Mouse (Mus musculus): ENCODE measurements around the gene Gm4881.

Gm4881 gene

DNA sequence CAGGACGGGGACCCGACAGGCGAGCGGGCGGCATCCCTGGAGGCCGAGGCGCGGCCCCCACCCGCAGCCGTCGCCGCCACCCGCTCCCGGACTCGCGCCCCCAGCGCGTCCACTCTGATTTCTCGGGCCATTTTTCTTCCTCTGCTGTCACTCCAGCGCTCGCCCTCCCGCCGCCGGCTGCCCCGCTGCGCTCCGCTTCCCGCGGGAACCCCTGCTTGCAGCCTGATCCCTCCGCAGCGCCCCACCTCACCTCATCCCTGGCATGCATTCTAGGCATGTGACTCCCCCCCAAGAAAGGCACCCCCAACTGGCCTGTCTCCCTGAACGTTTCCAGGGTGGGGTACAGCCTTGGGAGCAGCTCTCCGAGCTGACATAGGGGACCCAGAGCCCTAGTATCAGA is 10.9 kb upstream of the Gm4881 start:
- CTCF ChIA-PET = interaction anchor here (0.6 to 0.8 kb wide), 2 partner anchors 10 to 62 kb away, joined by 3 to 10 read pairs; no protein-coding TSS in a partner anchor

DNA sequence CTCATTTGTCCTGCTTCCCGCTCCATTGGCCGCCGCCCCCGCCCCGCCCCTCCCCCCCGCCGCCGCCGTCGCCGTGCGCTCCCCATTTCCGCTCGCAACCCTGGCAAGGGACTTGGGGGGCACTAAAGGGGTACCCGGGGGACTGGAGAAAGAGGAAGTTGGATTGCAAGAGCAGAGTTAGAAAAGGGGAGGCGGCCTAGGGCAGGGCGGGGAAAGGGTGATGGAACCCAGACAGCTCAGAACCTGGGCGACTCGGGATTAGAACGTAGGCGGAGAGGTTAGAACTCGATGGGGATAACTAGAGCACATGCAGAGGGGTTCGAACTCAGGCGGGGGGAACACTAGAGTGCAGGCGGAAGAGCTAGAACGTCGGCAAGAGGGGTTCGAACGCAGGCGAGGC is 10.2 kb upstream of the Gm4881 start:
- CTCF ChIA-PET = interaction anchor here (0.6 kb wide), 1 partner anchor 8 kb away, joined by 8 read pairs; no protein-coding TSS in a partner anchor

DNA sequence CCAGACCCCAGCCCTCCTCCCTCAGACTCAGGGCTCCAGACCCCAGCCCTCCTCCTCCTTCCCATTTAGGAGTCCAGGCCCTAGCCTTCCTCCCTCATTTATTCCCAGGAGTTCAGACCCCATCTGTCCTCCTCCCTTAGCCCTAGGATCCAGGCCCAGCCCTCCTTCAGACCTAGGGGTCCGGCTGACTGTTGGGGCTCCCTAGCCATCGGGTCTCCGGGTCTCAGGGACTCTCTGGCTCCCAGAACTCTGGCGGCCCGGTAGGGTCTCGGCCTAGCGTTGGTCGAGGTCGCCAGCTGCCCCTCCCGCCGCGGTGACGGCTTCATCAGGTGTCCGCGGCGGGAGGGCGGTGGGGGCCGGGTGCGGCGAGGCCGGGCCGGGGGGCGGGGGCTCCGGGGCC is 9.7 kb upstream of the Gm4881 start:
- CTCF ChIA-PET = no interaction called here

DNA sequence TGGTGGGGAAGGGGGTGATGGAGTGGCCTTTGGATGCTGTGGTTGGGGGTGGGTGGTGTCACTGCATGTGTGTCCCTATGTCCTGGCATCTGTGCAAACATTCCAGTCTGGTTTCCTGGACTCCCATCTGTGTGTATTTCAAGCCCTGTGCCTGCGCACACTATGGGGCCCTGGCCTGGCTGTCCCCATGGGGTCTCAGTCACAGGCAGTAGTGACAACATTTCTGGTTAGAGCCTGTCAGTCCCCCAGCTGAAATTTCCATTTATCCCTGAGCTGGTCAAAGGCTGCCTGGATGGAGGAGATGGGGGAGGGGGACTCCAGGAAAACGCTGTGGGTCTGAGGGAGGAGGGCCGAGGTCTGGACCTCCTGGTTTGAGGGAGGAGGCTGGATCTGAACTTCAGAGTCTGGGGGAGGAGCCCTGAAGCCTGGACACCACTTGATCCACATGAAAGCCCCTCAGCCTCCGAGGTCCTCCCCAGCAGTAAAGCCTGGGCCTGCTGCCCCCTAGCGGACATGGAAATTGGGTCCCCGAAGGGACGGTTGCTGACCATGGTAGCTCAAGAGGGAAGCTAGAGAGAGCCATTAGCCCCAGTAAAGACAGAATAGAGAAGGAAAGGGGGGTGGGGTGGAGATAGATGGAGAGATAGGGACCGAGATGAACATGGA is 5.8 kb upstream of the Gm4881 start:
- CTCF ChIA-PET = interaction anchor here (0.5 to 1.2 kb wide), 2 partner anchors 15 to 63 kb away, joined by 4 to 5 read pairs; no protein-coding TSS in a partner anchor

DNA sequence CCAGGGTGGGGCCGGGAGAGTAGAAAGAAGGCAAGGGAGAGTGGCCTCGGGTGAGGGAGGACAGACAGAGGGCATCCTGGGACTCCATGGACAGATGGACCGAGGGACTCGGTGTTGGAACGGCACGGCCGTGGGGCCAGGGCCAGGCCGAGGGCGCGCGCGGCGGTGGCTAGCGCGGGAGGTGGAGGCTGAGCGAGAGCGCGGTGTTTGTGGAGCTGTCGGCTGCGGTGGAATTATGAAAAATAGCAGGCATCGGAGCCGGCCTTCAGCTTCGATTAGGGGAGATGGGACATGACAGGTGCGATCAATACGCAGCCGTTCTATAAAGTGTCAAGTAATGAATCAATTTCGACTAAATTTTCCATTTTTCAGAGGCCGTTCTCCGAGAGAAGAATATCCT is 4.5 kb upstream of the Gm4881 start:
- CTCF ChIA-PET = no interaction called here

DNA sequence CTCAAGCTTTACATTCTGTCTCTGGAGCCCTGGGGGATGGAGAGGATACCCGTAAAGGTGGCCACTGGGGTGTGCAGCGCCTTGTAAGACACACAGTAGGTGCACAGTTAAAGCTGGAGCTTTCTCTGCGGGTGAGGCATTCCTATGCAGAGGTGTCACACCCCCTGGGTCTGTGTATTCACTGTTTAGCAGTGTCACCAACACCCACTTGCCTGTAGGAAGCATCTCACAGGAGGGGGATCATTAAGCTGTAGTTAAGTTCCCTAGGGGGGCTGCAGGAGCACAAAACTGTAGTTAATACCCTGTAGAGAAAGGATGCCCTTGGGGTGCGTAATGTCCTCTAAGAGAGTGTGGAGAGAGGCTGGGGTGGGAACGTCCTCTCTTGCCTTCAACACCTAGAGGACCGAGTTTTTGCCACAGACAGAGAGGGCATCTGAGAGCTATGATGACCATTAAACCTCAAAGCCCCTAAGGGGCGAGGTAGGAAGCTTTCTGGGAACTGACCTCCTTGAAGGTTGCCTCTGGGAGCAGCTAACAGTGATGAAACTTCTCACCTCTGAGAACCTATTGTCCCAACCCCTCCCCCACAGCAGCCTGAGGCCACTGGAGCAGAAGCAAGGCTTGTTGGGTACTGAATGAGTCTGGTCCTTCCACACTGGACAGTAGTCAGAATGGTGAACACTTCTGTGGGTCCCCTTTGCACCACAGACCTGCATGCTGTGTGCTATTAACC is 3.2 kb upstream of the Gm4881 start:
- CTCF ChIA-PET = interaction anchor here (0.5 kb wide), 1 partner anchor 144 kb away, joined by 3 read pairs; no protein-coding TSS in a partner anchor

DNA sequence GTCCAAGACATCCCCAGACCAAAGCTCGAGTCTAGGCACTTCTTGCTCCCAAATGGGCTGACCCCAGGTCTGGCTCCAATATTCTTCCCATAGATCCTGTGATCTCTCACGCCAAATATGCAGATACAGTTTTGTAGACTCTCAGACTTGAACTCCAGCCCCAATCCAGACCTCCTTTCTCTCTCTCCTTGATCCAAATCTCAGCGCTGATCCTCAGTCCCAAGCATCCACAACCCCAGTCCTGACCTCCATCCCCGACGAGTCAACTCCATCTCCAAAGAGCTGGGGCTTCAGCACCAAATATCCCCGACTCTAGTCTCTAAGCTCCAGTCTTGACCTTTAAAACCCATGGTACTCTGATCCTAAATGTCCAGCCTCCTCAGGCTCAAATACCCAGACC is 653 bp downstream of the Gm4881 start:
- CTCF ChIA-PET = interaction anchor here (0.6 kb wide), 1 partner anchor 713 kb away, joined by 3 read pairs; no protein-coding TSS in a partner anchor

DNA sequence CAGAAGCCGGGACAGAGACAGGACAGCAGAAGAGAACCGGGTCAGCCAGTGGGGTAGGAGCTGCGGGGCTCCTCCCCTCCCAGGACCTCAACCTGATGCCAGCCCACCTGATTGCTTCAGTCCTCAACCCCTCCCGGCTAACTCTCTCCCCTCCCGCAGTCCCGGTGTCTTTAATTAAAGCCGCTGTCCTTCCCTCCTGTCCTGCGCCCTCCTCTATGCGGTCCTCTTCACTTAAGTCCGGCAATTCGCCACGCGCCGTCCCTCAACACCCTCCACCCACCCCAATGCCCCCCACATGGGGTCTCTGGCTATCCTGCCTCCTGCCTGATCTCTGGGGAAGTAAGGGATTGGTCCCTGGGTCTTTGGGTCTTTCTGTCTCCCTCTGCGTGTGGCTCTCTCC is 12.6 kb downstream of the Gm4881 start:
- CTCF ChIA-PET = interaction anchor here (0.6 kb wide), 1 partner anchor 37 kb away, joined by 5 read pairs; no protein-coding TSS in a partner anchor

DNA sequence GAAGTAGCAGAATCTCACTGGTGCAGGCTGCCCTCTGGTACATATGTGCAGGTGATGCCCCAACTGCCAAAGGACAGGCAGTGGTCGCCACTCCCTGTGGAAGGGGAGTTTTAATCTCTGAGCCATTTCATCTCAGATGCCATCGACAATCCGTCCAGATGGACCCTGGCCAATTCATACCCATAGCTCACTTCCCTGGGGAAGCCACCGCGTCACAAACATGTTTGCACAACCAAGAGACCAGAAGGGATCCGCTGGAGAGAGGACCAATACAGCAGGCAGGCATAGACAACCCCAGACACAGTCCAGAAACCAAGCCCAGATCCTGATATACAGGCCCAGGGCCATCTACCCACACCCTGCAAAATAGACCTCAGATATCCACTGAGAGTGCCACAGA is 13.8 kb downstream of the Gm4881 start:
- CTCF ChIA-PET = no interaction called here

DNA sequence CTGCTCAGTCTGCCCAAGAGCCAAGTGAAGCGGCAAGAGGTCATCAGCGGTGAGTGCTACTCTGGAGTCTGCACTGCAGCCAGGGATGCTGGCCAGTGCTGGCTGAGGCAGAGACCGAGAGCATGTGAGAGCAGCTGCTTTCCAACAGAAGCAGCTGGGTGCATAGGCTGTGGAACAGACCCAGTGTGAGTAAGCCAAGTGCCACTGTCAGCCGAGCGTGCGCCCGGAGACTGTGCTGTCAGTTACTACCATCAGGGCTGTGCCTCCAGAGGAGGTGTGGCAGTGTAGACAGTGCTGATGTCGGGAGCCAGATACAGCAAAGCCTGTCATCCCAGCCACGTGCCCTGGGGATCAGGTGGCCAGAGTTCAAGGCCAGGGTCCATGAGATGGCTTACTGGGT is 24.6 kb downstream of the Gm4881 start:
- CTCF ChIA-PET = interaction anchor here (0.6 kb wide), 1 partner anchor 162 kb away, joined by 3 read pairs; no protein-coding TSS in a partner anchor

DNA sequence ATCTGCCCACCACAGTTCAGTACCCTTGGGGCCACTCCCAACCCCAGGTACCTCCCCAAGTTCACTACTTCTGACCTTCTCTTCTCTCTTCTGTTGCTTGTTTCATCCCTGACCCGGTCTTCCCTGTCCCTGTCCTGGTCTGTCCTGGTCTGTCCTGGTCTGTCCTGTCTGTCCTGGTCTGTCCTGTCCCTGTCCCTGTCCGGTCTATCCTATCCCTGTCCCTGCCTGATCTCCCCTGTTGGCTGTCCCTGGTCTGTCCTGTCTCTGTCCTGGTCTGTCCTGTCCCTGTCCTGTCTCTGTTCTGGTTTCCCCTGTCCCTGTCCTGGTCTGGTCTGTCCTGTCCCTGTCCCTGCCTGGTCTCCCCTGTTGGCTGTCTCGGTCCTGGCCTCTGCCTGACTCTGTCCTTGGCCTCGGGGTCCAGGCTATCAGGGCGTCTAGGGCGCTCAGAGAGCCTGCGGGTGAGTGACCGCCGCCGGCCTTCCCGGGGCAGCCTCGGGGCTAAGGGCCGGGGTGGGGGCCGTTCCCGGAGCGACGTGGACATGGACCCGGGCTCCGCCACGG is 25.5 kb downstream of the Gm4881 start:
- CTCF ChIA-PET = interaction anchor here (0.6 kb wide), 1 partner anchor 9 kb away, joined by 16 read pairs; no protein-coding TSS in a partner anchor

DNA sequence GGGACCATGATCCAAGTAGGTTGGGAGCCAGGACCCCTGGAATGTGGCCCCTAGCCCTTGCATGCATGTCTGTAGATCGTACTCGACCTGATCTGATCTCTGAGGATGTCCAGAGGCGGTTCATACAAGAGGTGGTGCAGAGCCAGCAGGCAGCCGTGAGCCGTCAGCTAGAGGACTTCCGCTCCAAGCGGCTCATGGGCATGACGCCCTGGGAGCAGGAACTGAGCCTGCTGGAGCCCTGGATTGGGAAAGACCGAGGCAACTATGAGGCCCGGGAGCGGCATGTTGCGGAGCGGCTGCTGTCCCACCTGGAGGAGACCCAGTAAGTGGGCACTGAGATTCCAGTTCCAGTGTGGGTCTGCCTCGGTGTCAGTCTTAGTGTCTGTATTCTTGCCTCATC is 31.8 kb downstream of the Gm4881 start:
- CTCF ChIA-PET = no interaction called here

DNA sequence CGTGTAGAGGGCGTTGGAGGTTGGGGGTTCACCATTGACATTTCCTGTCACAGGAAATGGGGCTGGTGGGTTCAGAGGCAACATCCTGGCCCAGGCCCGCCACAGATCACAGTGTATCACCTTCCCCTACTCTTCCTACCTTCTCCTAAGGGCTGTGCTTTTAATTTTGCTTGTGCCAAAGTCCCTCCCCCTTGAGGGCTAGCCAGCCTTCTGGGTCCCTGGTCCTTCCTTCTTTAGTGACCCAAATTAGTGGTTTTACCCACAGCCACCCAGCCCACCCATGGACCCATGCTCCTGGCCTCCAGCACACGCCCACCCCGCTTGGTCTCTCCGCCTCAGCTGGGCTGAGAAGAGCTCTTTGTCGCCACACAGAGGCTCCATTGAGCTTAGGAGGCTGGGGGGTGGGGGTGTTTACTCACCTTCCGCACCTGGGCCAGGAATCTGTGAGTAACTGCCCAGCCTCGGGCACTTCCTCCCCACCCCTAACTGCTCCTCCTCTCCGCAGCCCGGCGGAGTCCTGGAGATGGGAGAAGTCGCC is 37.0 kb downstream of the Gm4881 start:
- CTCF ChIA-PET = interaction anchor here (1.9 kb wide), 1 partner anchor 16 kb away, joined by 10 read pairs; no protein-coding TSS in a partner anchor

DNA sequence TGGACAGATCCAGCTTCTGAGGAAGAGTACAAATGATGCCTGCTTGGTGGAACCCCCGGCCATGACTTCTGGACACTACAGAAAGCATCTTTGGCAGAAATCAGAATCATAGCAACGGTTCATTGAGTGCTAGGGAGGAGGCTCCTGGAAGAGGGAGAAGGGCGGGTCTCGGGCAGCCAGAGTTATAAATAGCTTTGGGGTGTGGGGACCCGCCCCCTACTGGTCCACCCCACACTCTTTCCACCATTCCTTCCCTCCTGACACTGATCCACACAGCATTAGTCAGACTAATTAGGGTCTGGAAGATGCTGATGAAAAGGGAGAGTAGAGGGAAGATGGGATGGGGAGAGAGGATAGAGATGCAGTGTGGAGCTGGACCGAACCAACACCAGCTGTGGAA is 37.7 kb downstream of the Gm4881 start:
- CTCF ChIA-PET = interaction anchor here (0.8 to 1.9 kb wide), 2 partner anchors 16 to 23 kb away, joined by 3 to 10 read pairs; no protein-coding TSS in a partner anchor

DNA sequence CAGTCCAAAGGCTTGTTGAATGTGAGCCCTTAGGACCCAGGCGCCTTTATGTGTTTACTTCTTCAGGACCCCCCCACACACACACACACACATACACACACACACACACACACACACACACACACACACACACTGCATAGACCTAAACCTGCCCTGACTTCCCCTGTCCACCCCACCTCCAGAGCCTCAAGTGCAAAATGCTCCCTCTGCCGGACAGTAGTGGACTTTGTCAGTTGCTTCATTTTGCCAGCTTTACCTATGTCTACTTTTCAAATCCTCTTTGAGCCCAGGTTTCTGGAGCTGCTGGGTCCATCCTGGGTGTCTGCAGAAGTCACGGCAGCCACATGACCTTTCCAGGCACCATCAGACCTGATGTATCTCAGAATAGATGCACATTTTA is 39.4 kb downstream of the Gm4881 start:
- CTCF ChIA-PET = interaction anchor here (0.5 to 0.7 kb wide), 2 partner anchors 58 to 311 kb away, joined by 4 to 5 read pairs; no protein-coding TSS in a partner anchor

DNA sequence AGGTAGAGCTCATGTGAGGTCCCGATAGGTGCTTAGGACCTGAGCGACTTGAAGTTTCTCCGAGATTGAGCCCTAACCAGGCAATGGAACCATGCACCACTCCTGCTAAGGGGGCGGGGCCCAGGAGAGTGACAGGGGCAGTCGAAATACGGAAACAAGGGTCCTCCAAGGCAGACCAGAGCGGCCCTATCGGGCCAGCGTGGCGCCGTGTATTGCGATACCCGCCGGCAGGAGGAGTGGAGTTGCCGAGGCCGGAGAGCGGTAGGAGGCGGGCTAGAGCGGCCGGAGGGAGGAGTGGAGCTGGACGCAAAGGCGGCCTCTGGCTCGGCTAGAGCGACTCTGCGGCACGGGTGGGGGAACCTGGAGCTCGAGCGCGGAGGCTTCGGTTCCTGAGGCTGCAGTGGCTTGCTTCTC is 40.2 kb downstream of the Gm4881 start:
- CTCF ChIA-PET = interaction anchor here (0.5 to 0.6 kb wide), 2 partner anchors 10 to 41 kb away, joined by 4 to 19 read pairs; no protein-coding TSS in a partner anchor

DNA sequence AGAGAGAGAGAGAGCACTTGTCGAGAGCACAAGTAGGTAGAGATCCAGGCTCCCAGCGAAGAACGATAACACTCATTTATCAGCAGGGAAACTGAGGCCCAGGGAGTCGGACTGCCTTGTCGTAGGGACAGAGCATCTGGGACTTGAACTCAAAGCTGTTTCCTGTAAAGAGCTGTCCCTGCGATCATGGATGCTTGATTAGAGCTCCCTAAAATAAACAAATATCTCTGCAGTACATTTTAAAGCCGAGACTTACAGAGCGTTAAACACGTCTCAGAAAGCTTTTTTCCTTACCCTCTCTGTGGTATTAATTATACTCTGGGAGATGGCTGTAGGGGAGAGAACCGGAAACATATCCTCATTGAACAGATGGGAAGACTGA is 40.9 kb downstream of the Gm4881 start:
- CTCF ChIA-PET = interaction anchor here (0.6 to 1.8 kb wide), 4 partner anchors 9 to 22 kb away, joined by 7 to 21 read pairs (median 14); no protein-coding TSS in a partner anchor

DNA sequence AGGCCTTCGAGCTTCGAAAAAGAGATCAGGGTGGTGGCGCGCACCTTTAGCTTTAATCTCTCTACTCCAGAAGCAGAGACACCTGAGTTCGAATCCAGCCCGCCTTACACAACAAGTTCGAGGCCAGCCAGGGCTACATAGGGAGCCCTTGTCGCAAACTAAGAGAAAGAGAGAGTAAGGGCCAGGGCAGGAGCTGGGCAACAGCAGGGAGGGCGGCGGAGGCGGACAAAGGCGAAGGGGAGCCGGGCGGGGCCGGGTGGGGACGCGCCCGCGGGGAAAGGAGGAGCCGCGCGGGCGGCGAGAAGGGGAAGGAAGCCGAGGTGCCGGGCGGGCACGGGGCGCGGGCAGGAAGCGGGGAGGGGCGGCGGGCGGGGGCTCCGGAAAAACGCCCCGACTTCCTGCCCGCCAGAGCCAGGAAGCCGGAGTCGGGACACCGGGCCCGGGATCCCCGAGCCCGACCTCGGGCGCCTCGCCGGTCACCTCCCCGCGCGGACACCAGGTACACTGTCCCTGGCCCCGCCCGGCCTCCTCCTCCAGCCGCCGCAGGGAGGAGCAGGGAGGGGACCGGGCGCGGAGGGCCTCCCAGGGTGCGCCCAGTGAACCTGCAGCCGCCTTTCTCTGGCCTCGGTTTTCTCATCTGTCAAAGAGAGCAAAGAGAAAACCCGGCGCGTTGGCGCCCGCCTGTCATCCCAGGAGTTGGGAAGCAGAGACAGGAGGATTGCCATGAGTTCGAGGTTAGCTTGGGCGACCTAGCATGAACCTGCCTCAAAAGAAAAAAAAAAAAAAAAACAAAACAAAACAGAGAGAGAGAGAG is 41.5 kb downstream of the Gm4881 start, which contains the start of gene Arhgef1:
Gene Arhgef1 (plus strand): TSS at position 283 of the 814 bp plus-strand sequence.
- CTCF ChIA-PET = interaction anchor here (0.6 to 1.8 kb wide), 5 partner anchors 10 to 492 kb away, joined by 3 to 21 read pairs (median 7); no protein-coding TSS in a partner anchor

DNA sequence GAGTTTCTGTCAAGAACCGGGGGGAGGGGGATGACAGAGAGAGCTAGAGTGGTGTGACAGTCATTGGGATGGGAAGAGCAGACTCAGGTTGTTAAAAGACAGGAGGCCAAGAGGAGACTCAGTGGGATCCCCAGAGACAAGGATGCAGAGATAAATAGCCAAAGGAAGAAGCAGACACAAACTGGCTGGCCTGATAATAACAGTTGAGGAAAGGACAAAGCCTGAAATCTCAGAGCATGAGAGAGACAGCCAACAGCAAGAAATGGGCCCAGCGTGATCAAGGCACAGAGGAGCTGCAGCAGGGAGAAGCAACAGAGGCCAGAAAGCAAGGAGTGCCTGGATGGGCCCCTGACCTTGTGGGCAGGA is 42.0 kb downstream of the Gm4881 start:
- CTCF ChIA-PET = interaction anchor here (0.6 to 1.8 kb wide), 3 partner anchors 9 to 493 kb away, joined by 3 to 7 read pairs (median 6); no protein-coding TSS in a partner anchor

DNA sequence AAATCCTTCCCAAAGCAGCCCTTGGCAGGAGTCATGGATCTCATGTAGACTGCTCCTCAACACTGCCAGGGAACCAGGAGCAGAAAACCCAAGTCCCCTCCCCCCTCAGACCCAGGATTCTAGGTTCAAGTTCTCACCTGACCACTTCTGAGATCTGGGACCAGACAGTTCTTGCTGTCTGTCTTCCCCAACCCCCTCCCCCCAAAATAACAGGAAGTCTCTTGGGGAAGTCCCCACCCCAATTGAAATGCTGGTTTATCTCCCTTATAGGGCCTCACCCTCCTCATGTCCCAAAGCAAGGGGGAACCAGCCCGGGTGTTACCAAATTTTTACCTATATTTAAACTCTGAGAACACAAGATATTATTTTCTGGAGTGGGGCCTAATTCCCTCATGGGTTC is 42.5 kb downstream of the Gm4881 start:
- CTCF ChIA-PET = interaction anchor here (0.7 to 1.8 kb wide), 2 partner anchors 11 to 493 kb away, joined by 6 to 7 read pairs; no protein-coding TSS in a partner anchor

DNA sequence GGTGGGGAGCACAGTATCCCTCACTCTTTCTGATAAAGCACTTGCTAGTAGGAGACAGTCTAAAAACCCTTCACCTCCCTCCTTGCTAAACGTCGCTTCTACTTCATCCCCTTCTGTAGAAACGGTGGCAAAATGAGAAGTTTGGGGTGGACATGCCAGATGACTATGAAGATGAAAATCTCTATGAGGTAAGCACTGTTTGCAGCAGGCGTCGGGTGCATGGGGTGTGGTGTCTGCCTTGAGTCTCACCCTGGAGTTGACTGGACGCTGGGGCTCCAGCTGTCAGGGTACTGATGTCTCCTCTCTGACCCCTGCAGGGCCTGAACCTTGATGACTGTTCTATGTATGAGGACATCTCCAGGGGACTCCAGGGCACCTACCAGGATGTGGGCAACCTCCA is 43.2 kb downstream of the Gm4881 start:
- CTCF ChIA-PET = no interaction called here

Measured in spleen, embryonic (tissue).